Mouse (Mus musculus) layer of hippocampus, postnatal 14 days (tissue): ENCODE results near the gene 4921524J17Rik. TPM values are rescaled to one million over a fixed set of nuclear protein-coding genes. Genes with fewer than 3 reads are reported as not detected.

ENCODE experiments used
- DNase-seq, 2 experiments: peaks; one replicate each; pipeline ENCODE4 v3.0.0; 2021 to 2022; ENCODE audit warnings: low spot score in 2 of 2, mixed read lengths in 1 of 2
- long read RNA-seq, 2 experiments: library from polyadenylated mRNA; stranded (forward); transcript quantifications; one replicate each; pipeline ENCODE4 v2.0.0; 2021
- total RNA-seq, 2 experiments: library from RNA; stranded (reverse); gene quantifications; 2 replicates each; pipeline ENCODE4 v1.2.3; 2021

Gene 4921524J17Rik
- 10 to 100 TPM; 17.9 to 25.8 TPM for total RNA-seq
- long read RNA-seq, experiment 1, transcript 4921524J17Rik-201 (4 exons, 1,587 nt) = major isoform, 29 of 33 reads
- long read RNA-seq, experiment 1, partial matches to known transcripts = 1 of 33 reads
- long read RNA-seq, experiment 1, other reads (novel, unspliced or antisense) = 1 of 33 reads
- long read RNA-seq, experiment 2, transcript 4921524J17Rik-201 (4 exons, 1,587 nt) = major isoform, 34 of 42 reads
- long read RNA-seq, experiment 2, transcript 4921524J17Rik-202 (3 exons, 419 nt) = minor isoform, 6 of 42 reads
- long read RNA-seq, experiment 2, partial matches to known transcripts = 0 of 42 reads
- long read RNA-seq, experiment 2, other reads (novel, unspliced or antisense) = 2 of 42 reads

- DNase-seq = peak; percentile 94 to 97
These were observed at the start of gene 4921524J17Rik for GRCm38 (mm10) chr8:85432168-85433016. 4921524J17Rik (minus strand) TSS chr8:85432833.

- peak; percentile 35 to 52 for DNase-seq
These were observed 49.8 kb upstream of the 4921524J17Rik start for GRCm38 (mm10) chr8:85482427-85482826.

- peak; percentile 24 to 31 for DNase-seq
These were observed 49.3 kb upstream of the 4921524J17Rik start for GRCm38 (mm10) chr8:85481900-85482299.

GRCm38 (mm10) chr8:85479710-85480109 is 47.1 kb upstream of the 4921524J17Rik start:
- DNase-seq = no peak

GRCm38 (mm10) chr8:85478397-85478796 is 45.8 kb upstream of the 4921524J17Rik start:
- no peak for DNase-seq

- DNase-seq = no peak
These were observed 44.4 kb upstream of the 4921524J17Rik start for GRCm38 (mm10) chr8:85476970-85477545.

- DNase-seq = no peak
These were observed 42.3 kb upstream of the 4921524J17Rik start for GRCm38 (mm10) chr8:85474924-85475323.

GRCm38 (mm10) chr8:85473246-85473645 is 40.6 kb upstream of the 4921524J17Rik start:
- no peak for DNase-seq

GRCm38 (mm10) chr8:85472800-85473199 is 40.2 kb upstream of the 4921524J17Rik start:
- no peak for DNase-seq

- no peak for DNase-seq
These were observed 38.1 kb upstream of the 4921524J17Rik start for GRCm38 (mm10) chr8:85470753-85471152.

- no peak for DNase-seq
These were observed 33.4 kb upstream of the 4921524J17Rik start for GRCm38 (mm10) chr8:85466056-85466455.

GRCm38 (mm10) chr8:85464316-85464715 is 31.7 kb upstream of the 4921524J17Rik start:
- DNase-seq = no peak

- DNase-seq = no peak
These were observed 29.8 kb upstream of the 4921524J17Rik start for GRCm38 (mm10) chr8:85462441-85462840.

- DNase-seq = no peak
These were observed 28.7 kb upstream of the 4921524J17Rik start for GRCm38 (mm10) chr8:85461377-85461776.

GRCm38 (mm10) chr8:85460804-85461203 is 28.2 kb upstream of the 4921524J17Rik start:
- peak; percentile 17 to 33 for DNase-seq

GRCm38 (mm10) chr8:85459582-85459981 is 26.9 kb upstream of the 4921524J17Rik start:
- no peak for DNase-seq

- DNase-seq = peak; percentile 46 to 69
These were observed 23.9 kb upstream of the 4921524J17Rik start for GRCm38 (mm10) chr8:85456536-85456935.

- no peak for DNase-seq
These were observed 22.1 kb upstream of the 4921524J17Rik start for GRCm38 (mm10) chr8:85454750-85455149.

- no peak for DNase-seq
These were observed 20.6 kb upstream of the 4921524J17Rik start for GRCm38 (mm10) chr8:85453256-85453655.

- DNase-seq = peak in 1 of 2 experiments; percentile 16
These were observed 19.7 kb upstream of the 4921524J17Rik start for GRCm38 (mm10) chr8:85452328-85452727.

- no peak for DNase-seq
These were observed 17.7 kb upstream of the 4921524J17Rik start for GRCm38 (mm10) chr8:85450335-85450734.
